Mouse (Mus musculus) midbrain, embryonic 15.5 days (tissue): ENCODE measurements around the gene Dsp. TPM values are rescaled to one million over a fixed set of nuclear protein-coding genes. Genes with fewer than 3 reads are reported as not detected.

Experiments used
- polyA plus RNA-seq: library from polyadenylated mRNA; unstranded; fragments of >200 nt; fragmentation: Nextera tagmentation; extraction: Ambion mirVana; gene quantifications from 2 replicates; pipeline ENCODE4 v1.2.1, GENCODE M21; 2015

The Dsp gene
- polyA plus RNA-seq, 1 experiment from 2014 or later: 0.15 TPM

Other genes with a start within 250 kb of the Dsp start
- 55.1 and 57.9 TPM in 2 replicates for gene Ssr1, start 157.1 kb upstream of the Dsp start, polyA plus RNA-seq
- gene Riok1, start 114.3 kb upstream of the Dsp start, polyA plus RNA-seq: 56.7 and 59.2 TPM in 2 replicates
- gene Cage1, start 114.2 kb upstream of the Dsp start, polyA plus RNA-seq: 2.9 and 4.2 TPM in 2 replicates
- 27.6 and 29.4 TPM in 2 replicates for gene Snrnp48, start 53.6 kb downstream of the Dsp start, polyA plus RNA-seq
- 3.3 and 4.2 TPM in 2 replicates for gene Bmp6, start 193.8 kb downstream of the Dsp start, polyA plus RNA-seq